Mouse (Mus musculus) kidney, adult 18-20 months (tissue): Measurements from ENCODE around the gene Hibch.

Source experiments
- DNase-seq: peaks from one replicate; pipeline ENCODE4 v3.0.0; 2021

The Hibch gene

GRCm38 (mm10) chr1:52844782-52845665 lies at the start of gene Hibch:
TSS of gene Hibch (plus strand) at chr1:52844929.
- peak; percentile 99 for DNase-seq

- DNase-seq = no peak
Observed at GRCm38 (mm10) chr1:52795927-52796326, 48.8 kb upstream of the Hibch start.

GRCm38 (mm10) chr1:52799056-52799726 lies 45.5 kb upstream of the Hibch start:
- no peak for DNase-seq

GRCm38 (mm10) chr1:52799772-52800171 lies 45.0 kb upstream of the Hibch start:
- DNase-seq = no peak

- DNase-seq = no peak
Observed at GRCm38 (mm10) chr1:52800340-52800740, 44.4 kb upstream of the Hibch start.

- DNase-seq = no peak
Observed at GRCm38 (mm10) chr1:52801651-52802050, 43.1 kb upstream of the Hibch start.

GRCm38 (mm10) chr1:52802406-52802975 lies 42.2 kb upstream of the Hibch start:
- no peak for DNase-seq

GRCm38 (mm10) chr1:52805041-52805440 lies 39.7 kb upstream of the Hibch start:
- DNase-seq = no peak

GRCm38 (mm10) chr1:52808456-52808855 lies 36.3 kb upstream of the Hibch start:
- DNase-seq = no peak

- peak; percentile 15 for DNase-seq
Observed at GRCm38 (mm10) chr1:52816232-52816891, 28.4 kb upstream of the Hibch start.

GRCm38 (mm10) chr1:52816910-52817812 lies 27.6 kb upstream of the Hibch start, which contains the start of gene Inpp1:
TSS of gene Inpp1 (minus strand) at chr1:52817688.
- peak; percentile 89 for DNase-seq

GRCm38 (mm10) chr1:52817813-52818147 lies 26.9 kb upstream of the Hibch start:
- DNase-seq = no peak

- DNase-seq = no peak
Observed at GRCm38 (mm10) chr1:52839099-52839498, 5.6 kb upstream of the Hibch start.

GRCm38 (mm10) chr1:52844354-52844753 lies 375 bp upstream of the Hibch start:
- no peak for DNase-seq

GRCm38 (mm10) chr1:52846556-52846955 lies 1.8 kb downstream of the Hibch start:
- DNase-seq = peak; percentile 4

- no peak for DNase-seq
Observed at GRCm38 (mm10) chr1:52849422-52849821, 4.7 kb downstream of the Hibch start.

- peak; percentile 2 for DNase-seq
Observed at GRCm38 (mm10) chr1:52854029-52854428, 9.3 kb downstream of the Hibch start.

- no peak for DNase-seq
Observed at GRCm38 (mm10) chr1:52855904-52856601, 11.3 kb downstream of the Hibch start.

- DNase-seq = no peak
Observed at GRCm38 (mm10) chr1:52864220-52864619, 19.5 kb downstream of the Hibch start.

GRCm38 (mm10) chr1:52866007-52866406 lies 21.3 kb downstream of the Hibch start:
- DNase-seq = no peak

GRCm38 (mm10) chr1:52867876-52868275 lies 23.1 kb downstream of the Hibch start:
- no peak for DNase-seq

GRCm38 (mm10) chr1:52884208-52884607 lies 39.5 kb downstream of the Hibch start:
- DNase-seq = no peak
